Mouse (Mus musculus): ENCODE data around the gene Ctbp2.

Ctbp2 gene

DNA sequence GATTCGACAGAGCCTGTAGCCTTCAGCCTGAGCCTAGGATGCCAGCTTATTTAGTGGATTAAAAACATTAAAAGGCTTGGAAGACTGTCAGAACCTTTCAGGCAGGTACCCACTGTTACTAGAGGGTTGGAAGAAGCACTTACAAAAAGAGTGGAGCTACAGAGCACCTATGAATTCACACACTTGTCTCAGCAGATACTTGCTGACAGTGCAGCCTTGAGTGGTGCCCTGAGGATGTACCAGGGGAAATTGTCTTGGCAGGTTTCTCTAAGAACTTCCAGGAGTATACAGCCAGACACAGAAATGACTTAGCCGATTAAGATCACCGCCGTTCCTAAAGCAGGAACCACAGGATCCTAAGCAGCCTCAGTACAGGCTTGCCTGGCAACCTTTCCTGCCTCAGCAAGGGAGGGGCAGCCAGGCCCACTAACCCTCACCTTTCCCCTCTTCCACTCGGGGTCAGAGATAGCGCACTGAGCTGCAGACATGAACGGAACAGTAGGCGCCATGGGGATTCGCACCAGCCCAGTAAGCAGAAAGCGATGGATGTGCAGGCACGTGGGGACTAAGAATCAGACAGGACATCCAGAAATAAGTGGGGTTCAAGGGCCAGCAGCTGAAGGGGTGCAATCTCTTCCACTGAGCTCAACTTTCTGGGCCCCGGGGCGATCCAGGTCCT, 40.1 kb downstream of the Ctbp2 start:
- no peak for DNase-seq

- no peak for DNase-seq
Observed at GRCm38 (mm10) chr7:133078929-133079328, 45.2 kb downstream of the Ctbp2 start.

GRCm38 (mm10) chr7:133074462-133075133, 49.6 kb downstream of the Ctbp2 start:
- no peak for DNase-seq

GRCm38 (mm10) chr7:133073147-133073651, 51.0 kb downstream of the Ctbp2 start:
- DNase-seq, result no peak

DNA sequence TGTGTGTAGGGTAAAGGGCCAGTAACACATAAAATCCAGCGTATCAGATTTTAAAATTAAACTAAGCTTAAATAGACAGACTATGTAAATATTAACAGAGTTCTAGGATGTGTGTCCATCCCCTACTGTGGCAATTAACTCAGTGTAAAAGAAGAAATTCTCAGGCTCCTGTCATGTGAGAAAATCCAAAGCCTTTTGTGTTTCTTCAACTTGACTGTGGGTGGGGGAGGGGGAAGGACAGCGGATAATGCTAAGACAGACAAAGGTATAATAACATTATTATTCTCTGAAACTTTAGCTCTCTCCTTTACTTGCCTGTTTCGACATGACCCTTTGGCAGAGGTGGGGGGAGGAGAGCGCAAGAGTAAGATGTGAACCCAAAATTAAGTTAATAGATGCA, 51.6 kb downstream of the Ctbp2 start:
- no peak for DNase-seq

GRCm38 (mm10) chr7:133067321-133067841, 56.8 kb downstream of the Ctbp2 start:
- no peak for DNase-seq

- DNase-seq, result no peak
Observed at GRCm38 (mm10) chr7:133066776-133067175, 57.4 kb downstream of the Ctbp2 start.

GRCm38 (mm10) chr7:133062055-133062454, 62.1 kb downstream of the Ctbp2 start:
- no peak for DNase-seq

GRCm38 (mm10) chr7:133060170-133060569, 64.0 kb downstream of the Ctbp2 start:
- DNase-seq, result no peak

DNA sequence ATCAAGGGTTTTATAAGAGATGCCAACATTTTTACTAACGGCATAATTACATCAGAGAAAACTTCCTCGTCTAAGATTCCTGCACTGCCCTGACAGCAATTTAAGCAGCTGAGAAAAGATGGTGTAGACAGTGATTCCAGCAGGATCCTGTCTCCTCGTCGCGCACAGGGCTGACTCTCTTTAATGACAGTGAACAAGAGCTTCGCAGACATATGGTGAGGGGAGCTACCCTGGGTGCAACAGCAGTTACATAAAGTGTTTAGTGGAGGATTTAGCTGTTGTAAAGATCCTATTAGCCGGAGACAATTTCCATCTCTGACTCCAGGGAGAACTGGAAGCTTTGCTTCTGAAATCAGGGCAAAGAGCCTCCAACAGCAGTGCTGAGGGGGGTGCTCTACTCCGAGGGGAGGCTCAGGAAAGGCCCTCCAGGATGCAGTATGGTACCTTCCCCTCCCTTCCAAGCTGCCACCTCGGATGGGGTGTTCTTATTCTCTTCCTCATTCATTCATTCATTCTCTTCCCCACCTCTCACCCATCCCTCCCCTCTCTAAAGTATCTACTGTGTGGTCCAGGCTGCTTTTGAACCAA, 64.5 kb downstream of the Ctbp2 start:
- DNase-seq, result no peak

GRCm38 (mm10) chr7:133059150-133059509, 65.0 kb downstream of the Ctbp2 start:
- DNase-seq, result no peak

DNA sequence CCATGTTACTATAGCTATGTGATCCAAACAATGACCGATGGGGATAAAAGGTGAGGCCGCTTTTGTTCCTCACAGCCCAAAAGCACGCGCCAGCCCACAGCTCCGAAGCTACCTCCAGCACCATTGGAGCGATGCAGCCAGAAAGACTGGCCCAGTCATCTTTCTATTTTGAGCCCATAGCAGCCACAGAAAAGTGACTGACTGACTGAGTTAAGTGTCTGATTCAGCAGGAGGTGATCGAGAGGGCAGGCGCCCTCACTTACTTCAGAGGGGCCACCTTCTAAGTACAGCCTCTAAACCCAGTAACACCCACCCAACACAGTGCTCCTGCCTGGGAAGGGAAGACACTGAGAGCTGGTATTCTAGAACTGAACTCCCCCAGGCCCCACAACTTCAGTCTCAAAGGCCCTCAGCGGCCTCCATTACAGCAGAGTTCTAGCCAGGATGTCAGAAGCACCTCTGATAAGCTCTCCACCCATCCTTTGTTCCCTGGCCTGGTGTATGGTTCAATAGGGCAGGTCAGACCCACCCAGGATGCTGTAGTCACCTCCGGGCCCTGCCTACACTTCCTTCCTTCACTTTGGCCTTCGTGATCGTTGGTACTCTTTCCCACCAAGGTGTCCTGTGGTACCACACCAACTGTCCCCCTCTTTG, 65.5 kb downstream of the Ctbp2 start:
- no peak for DNase-seq

GRCm38 (mm10) chr7:133056924-133057323, 67.2 kb downstream of the Ctbp2 start:
- no peak for DNase-seq

DNA sequence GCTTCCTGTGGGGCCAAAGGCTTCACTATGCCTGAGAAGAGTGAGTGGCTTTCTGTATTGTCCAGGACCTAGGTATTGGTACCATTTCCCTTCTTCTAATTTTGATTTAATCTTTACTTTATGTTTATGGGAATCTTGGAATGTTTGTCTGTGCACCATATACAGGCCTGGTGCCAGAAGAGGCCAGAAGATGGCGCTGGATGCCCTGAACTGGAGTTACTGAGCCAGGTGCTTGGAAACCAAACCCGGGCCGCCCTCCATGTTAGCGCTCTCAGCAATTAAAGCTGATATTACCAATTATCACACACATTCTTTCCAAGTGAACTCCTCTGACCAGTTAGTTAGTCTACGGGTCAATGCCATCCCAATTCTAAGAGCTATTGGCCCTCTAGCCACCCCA, 69.7 kb downstream of the Ctbp2 start:
- DNase-seq, result no peak

DNA sequence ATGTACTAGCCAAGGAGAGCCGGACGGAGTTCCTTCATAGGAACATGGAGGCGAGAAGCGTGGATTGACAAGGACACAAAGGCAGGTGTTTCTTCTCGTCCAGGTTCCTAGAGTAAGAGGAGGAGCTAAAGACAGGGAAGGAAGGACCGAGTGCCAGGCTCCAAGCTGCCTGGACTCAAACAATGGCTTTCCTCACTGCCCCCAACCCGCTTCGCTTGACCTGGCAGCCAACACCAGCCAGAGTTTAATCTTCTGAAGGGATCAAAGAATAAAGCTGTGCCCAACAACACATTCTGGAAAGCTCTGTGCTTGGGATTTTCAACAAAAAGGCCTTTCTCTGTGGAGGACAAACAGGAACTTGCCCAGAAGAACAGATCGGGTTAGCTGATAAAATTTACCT, 70.4 kb downstream of the Ctbp2 start:
- DNase-seq, result no peak

GRCm38 (mm10) chr7:133052819-133053218, 71.3 kb downstream of the Ctbp2 start:
- DNase-seq, result no peak

DNA sequence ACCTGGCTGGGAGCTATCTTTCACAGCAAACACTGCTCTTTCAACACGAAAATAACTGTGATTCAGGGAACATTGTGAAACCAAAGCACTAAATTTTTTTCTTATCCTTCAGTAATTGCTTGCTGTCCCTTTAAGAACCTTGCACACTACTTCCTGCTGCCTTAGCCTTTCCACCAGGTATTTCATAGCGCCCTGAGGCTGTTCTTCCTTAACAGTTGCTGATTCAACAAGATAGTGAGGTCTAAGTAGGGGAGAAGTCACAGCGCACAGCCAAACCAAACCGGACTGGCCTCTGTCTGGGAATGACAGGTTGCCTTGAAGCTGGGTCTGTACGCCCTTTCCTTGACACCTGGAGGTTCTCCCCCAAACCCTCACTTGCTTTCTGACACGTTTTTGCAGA, 73.5 kb downstream of the Ctbp2 start:
- no peak for DNase-seq

DNA sequence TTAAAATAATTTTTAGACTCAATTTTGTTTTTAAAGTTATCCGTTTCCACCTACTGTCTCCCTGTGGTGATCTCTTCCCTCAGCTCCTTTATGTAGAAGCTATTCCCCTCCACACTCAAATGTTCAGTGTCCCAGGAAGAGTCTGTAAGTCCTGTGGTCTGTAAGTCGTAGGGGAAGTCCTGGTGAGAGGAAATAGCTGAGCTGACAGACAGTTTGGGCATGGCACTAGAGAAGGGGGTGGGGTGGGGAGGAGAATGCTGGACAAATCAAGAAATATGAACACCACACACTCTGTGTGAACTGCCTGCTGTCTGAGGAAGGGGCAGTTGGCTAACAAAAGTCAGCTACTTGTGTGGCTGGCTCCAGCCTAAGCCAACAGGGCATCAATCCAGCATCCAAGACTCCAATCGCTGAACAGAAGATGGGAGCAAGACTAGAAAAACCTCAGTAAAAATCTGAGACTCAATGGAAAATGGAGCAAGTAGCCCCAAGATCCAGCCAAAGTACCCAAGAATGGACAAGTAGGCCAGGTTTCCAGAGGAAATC, 76.0 kb downstream of the Ctbp2 start:
- DNase-seq, result no peak

DNA sequence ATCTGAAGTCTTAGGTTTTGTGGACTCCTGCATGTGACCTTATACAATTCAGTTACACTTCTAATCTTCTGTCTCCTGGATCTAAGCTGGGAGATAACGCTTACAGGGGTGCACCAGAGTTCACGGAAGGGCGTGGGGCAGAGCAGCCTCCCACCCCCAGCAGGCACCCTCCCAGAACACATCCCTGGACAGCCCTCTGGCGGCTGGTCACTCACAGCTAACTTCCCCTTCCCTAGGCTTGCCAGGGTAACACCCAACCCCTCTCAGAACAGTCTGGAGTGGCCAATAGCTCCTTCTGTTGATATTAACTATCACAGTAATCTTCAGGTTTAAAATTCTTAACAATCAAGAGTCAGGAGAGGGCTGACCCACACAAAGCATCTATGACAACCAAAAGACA, 76.9 kb downstream of the Ctbp2 start:
- no peak for DNase-seq

- no peak for DNase-seq
Observed at GRCm38 (mm10) chr7:133044721-133045120, 79.4 kb downstream of the Ctbp2 start.

DNA sequence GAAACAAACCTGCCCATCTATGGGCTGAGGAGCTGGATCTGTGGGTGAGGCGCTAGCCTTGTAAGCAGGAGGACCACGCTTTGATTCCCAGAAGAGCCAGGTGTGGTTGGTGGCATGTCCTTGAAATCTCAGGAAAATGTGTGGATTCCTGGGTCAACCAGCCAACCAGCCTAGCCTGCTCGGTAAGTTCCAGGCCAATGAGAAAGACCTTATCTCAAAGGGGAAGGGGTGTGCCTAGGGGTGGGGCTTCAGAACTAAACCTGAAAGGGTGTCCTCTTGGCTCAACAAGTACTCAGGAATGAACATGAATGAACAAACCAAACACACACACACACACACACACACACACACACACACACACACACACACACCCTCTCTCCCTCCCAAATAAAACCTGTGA, 82.4 kb downstream of the Ctbp2 start:
- no peak for DNase-seq

GRCm38 (mm10) chr7:133040688-133041345, 83.3 kb downstream of the Ctbp2 start:
- no peak for DNase-seq

Data from right cerebral cortex, postnatal 14 days (tissue).